ENCODE assay signal across 31 mouse cellular contexts in genomic region chr11:115826487-115826886, GRCm38 (mm10). TPM values are rescaled to one million over a fixed set of nuclear protein-coding genes. Genes with fewer than 3 reads are reported as not detected.
A peak's percentile ranks its signal among the peaks of the same experiment; 100 is the strongest.
DNase-seq lines count a peak whose midpoint lies in the region; ATAC-seq and TF ChIP-seq lines count a peak whose summit lies in the region.
"Had no signal": no experiment of that assay in that cellular context is flagged by ENCODE, and none has a peak within 500 bp of the region (broad histone marks: within the 10 kb centered on the region; RNA-seq: fewer than 3 reads in every experiment).

No protein-coding gene starts in this region.

- H3K36me3 ChIP-seq in lung, embryonic 16.5 days (ENCODE audit: control insufficient read depth, insufficient read depth, low read length): peaks cover 7% of the 10 kb centered on the region
- H3K36me3 ChIP-seq in intestine, postnatal 0 days (ENCODE audit: control insufficient read depth, insufficient read depth): peaks cover 5% of the 10 kb centered on the region; the same call in 1 of the 2 replicates

- H3K27ac ChIP-seq in lung, embryonic 16.5 days (ENCODE audit: low read length): peak overlapping the region; percentile 78
- no peak overlapping the region for H3K27ac ChIP-seq in intestine, postnatal 0 days (ENCODE audit: low read depth, low read length)
- H3K27ac ChIP-seq: embryonic facial prominence, embryonic 13.5 days; forebrain, embryonic 10.5 days; gastrocnemius, adult 2 months; heart, embryonic 13.5 days; hindbrain, embryonic 14.5 days; liver, embryonic 15.5 days; midbrain, embryonic 12.5 days; neural tube, embryonic 12.5 days had no signal

- no peak for TF ChIP-seq POLR2A in lung, adult 2 months (IDR thresholded peaks at IDR 0.05; ENCODE audit: borderline replicate concordance, extremely low read depth, low read depth, low read length)

- H3K4me2 ChIP-seq in lung, embryonic 16.5 days (ENCODE audit: low read depth, low read length): peak overlapping the region; percentile 26
- peak overlapping the region; percentile 90 for H3K4me2 ChIP-seq in intestine, postnatal 0 days (replicated peaks; ENCODE audit: low read depth)
- H3K4me2 ChIP-seq: embryonic facial prominence, embryonic 13.5 days; heart, embryonic 13.5 days; hindbrain, embryonic 14.5 days; liver, embryonic 15.5 days; midbrain, embryonic 12.5 days; neural tube, embryonic 12.5 days had no signal

- no peak for ATAC-seq in lung, embryonic 16.5 days (ENCODE audit: low read depth)
- ATAC-seq in intestine, postnatal 0 days: no peak
- ATAC-seq: forebrain, embryonic 16.5 days; Patski had no signal

- H3K9me3 ChIP-seq in lung, embryonic 16.5 days (ENCODE audit: control insufficient read depth, low read length): no peaks in the 10 kb centered on the region
- H3K9me3 ChIP-seq in intestine, postnatal 0 days (ENCODE audit: control insufficient read depth): no peaks in the 10 kb centered on the region
- H3K9me3 ChIP-seq: embryonic facial prominence, embryonic 13.5 days; forebrain, embryonic 10.5 days; heart, embryonic 13.5 days; liver, embryonic 15.5 days; megakaryocyte, embryonic 14.5 days; midbrain, embryonic 12.5 days; neural tube, embryonic 12.5 days had no signal

- peak overlapping the region; percentile 44; the same call in 1 of the 2 replicates for H3K9ac ChIP-seq in lung, embryonic 16.5 days (ENCODE audit: low read length)
- no peak overlapping the region for H3K9ac ChIP-seq in intestine, postnatal 0 days (ENCODE audit: low read depth, low read length)
- H3K9ac ChIP-seq: hindbrain, embryonic 14.5 days; liver, embryonic 15.5 days; midbrain, embryonic 12.5 days; neural tube, embryonic 12.5 days had no signal

- no peak for DNase-seq in lung, adult 2 months
- DNase-seq in ZHBTc4 (ENCODE audit: low read depth, low spot score): peak; percentile 51
- no peak for DNase-seq in cerebellum, adult 9-11 months
- no peak for DNase-seq in adrenal gland, postnatal 10 days
- DNase-seq: adrenal gland, adult 2 months; cerebellum, adult 8-10 months; embryo, embryonic 11 days; gastrocnemius, adult 2 months; gastrocnemius, postnatal 36 days; heart, adult 18-20 months; heart, postnatal 10 days; kidney, adult 8-10 months; kidney, postnatal 10 days; liver; lung, postnatal 36 days; right cerebral cortex, adult 18-20 months had no signal

- WGBS in lung, embryonic 16.5 days: 54% methylated on average over 5 of the region's 5 CpGs
- WGBS in lung, adult 2 months: 58% methylated on average over 5 of the region's 5 CpGs
- WGBS in intestine, postnatal 0 days: 52% methylated on average over 5 of the region's 5 CpGs

- no peak for TF ChIP-seq CTCF in lung, adult 2 months (IDR thresholded peaks at IDR 0.05; ENCODE audit: insufficient read depth, low read length)
- no peak for TF ChIP-seq CTCF in intestine, postnatal 0 days (IDR thresholded peaks at IDR 0.05; ENCODE audit: low read depth)

- peaks cover 40% of the 10 kb centered on the region for H3K4me1 ChIP-seq in lung, embryonic 16.5 days (replicated peaks; ENCODE audit: control insufficient read depth, insufficient read depth, low read length)
- H3K4me1 ChIP-seq in lung, adult 2 months (ENCODE audit: control insufficient read depth, insufficient read depth, low read length): no peaks in the 10 kb centered on the region; the same call in none of the 2 replicates
- H3K4me1 ChIP-seq in intestine, postnatal 0 days (replicated peaks; ENCODE audit: control insufficient read depth, insufficient read depth, low read length): peaks cover 18% of the 10 kb centered on the region

- H3K4me3 ChIP-seq in lung, embryonic 16.5 days (ENCODE audit: low read length): 0 out of 2 replicates have a peak overlapping the region, but pooled peaks have one; percentile 1
- no peak overlapping the region for H3K4me3 ChIP-seq in lung, adult 2 months (replicated peaks; ENCODE audit: extremely low read depth, low read depth, low read length)
- peak overlapping the region; percentile 81; the same call in 1 of the 2 replicates for H3K4me3 ChIP-seq in intestine, postnatal 0 days (ENCODE audit: low read depth, low read length)
- H3K4me3 ChIP-seq: embryonic facial prominence, embryonic 13.5 days; forebrain, embryonic 10.5 days; gastrocnemius, adult 2 months; heart, embryonic 13.5 days; liver, embryonic 15.5 days; megakaryocyte, embryonic 14.5 days; midbrain, embryonic 12.5 days; myocyte; neural tube, embryonic 12.5 days had no signal

- peaks cover 9% of the 10 kb centered on the region; the same call in 1 of the 2 replicates for H3K27me3 ChIP-seq in lung, embryonic 16.5 days (ENCODE audit: control insufficient read depth, insufficient read depth, low read depth, low read length)
- H3K27me3 ChIP-seq in intestine, postnatal 0 days (replicated peaks; ENCODE audit: control insufficient read depth, insufficient read depth, low read length): no peaks in the 10 kb centered on the region
- H3K27me3 ChIP-seq: Patski had no signal

RNA-seq across cellular contexts. Expression of gene Llgl2, which starts 2.6 kb away (rescaled TPM):
- 45.0 and 58.7 TPM in 2 replicates for polyA plus RNA-seq in lung, embryonic 16.5 days (2015; fragmentation: Nextera tagmentation; extraction: Ambion mirVana)
- polyA plus RNA-seq in lung, adult 2 months (2012; rRNA removed): 91.8 and 94.0 TPM in 2 replicates
- polyA plus RNA-seq in intestine, postnatal 0 days (2015; fragmentation: Nextera tagmentation; extraction: Ambion mirVana): 60.5 and 61.8 TPM in 2 replicates
- 10 to 100 TPM; 12.7 to 14.0 TPM for total RNA-seq in adrenal gland, postnatal 10 days (2021)

RNA-seq across cellular contexts. Expression of gene Tsen54, which starts 12.0 kb away (rescaled TPM):
- 36.9 and 38.1 TPM in 2 replicates for polyA plus RNA-seq in lung, embryonic 16.5 days (2015; fragmentation: Nextera tagmentation; extraction: Ambion mirVana)
- polyA plus RNA-seq in lung, adult 2 months (2012; rRNA removed): 28.9 and 31.3 TPM in 2 replicates
- polyA plus RNA-seq in intestine, postnatal 0 days (2015; fragmentation: Nextera tagmentation; extraction: Ambion mirVana): 16.7 and 17.0 TPM in 2 replicates
- total RNA-seq in adrenal gland, postnatal 10 days (2021): 10 to 100 TPM; 13.8 to 19.4 TPM

RNA-seq across cellular contexts. Expression of gene Caskin2, which starts 13.0 kb away (rescaled TPM):
- polyA plus RNA-seq in lung, embryonic 16.5 days (2015; fragmentation: Nextera tagmentation; extraction: Ambion mirVana): 21.6 and 22.0 TPM in 2 replicates
- 105 and 144 TPM in 2 replicates for polyA plus RNA-seq in lung, adult 2 months (2012; rRNA removed)
- polyA plus RNA-seq in intestine, postnatal 0 days (2015; fragmentation: Nextera tagmentation; extraction: Ambion mirVana): 7.4 and 7.6 TPM in 2 replicates
- 10 to 100 TPM; 43.3 to 47.0 TPM for total RNA-seq in adrenal gland, postnatal 10 days (2021)

RNA-seq across cellular contexts. Expression of gene Myo15b, which starts 31.7 kb away (rescaled TPM):
- 0.83 and 2.0 TPM in 2 replicates for polyA plus RNA-seq in lung, embryonic 16.5 days (2015; fragmentation: Nextera tagmentation; extraction: Ambion mirVana)
- 5.4 and 7.9 TPM in 2 replicates for polyA plus RNA-seq in lung, adult 2 months (2012; rRNA removed)
- polyA plus RNA-seq in intestine, postnatal 0 days (2015; fragmentation: Nextera tagmentation; extraction: Ambion mirVana): 332 and 377 TPM in 2 replicates
- 1 to 10 TPM in 1 of 2 experiments, under 1 TPM in 1; 0.91 to 1.2 TPM for total RNA-seq in adrenal gland, postnatal 10 days (2021)
- total RNA-seq: gastrocnemius, adult 2 months; gastrocnemius, postnatal 36 days; heart, adult 18-20 months; midbrain, postnatal 0 days had no signal
- polyA plus RNA-seq: C2C12; hindbrain, embryonic 14.5 days had no signal
